Mouse (Mus musculus) kidney, adult 9 months (tissue): ENCODE measurements around the gene Tm2d1.
A peak's percentile ranks its signal among the peaks of the same experiment; 100 is the strongest.
"Not testable (repeated sequence)": the region's sequence is repeated elsewhere in the genome, so short reads cannot be mapped to it uniquely, and the experiment has no call there.

Experiments
- DNase-seq: peaks from one replicate; pipeline ENCODE4 v3.0.0; 2022

Tm2d1 gene

DNA sequence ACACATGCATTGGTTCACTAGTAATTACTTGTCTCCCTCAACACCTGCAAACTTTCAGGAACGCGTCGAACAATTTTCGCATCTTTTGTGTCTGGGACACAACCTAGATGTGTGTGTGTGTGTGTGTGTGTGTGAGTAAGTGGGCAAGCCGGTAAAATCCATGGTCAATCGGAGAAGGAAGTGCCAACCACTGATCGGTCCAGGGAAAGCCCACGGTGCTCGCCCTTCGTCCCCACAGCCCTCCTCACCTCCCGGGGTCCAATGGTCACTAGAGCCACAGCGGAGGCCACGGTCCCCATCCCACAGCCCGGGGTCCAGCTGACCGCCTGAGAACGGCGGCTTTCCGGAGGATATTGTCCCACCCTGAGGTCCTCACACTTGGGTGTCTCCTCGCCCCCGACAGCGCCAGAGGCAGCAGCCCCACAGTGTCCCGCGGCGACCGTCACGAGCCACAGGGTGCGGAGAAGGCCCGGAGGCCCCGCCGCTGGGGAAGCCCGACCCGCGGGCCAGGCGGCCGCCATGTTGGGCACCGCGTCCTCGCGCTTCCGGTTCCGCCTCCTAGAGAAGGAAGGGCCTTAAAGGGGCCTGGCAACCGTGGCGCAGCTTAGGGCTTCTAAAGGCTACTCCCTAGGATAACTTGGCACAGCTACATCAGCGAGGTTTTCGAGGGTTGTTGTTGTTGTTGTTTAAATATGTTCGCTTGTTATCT, at the start of gene Tm2d1:
TSS of gene Tm2d1 (minus strand) at position 591 of the 709 bp plus-strand sequence.
- DNase-seq: peak; percentile 85

- DNase-seq: peak; percentile 22
Observed at GRCm38 (mm10) chr4:98428371-98428770, 45.3 kb upstream of the Tm2d1 start.

DNA sequence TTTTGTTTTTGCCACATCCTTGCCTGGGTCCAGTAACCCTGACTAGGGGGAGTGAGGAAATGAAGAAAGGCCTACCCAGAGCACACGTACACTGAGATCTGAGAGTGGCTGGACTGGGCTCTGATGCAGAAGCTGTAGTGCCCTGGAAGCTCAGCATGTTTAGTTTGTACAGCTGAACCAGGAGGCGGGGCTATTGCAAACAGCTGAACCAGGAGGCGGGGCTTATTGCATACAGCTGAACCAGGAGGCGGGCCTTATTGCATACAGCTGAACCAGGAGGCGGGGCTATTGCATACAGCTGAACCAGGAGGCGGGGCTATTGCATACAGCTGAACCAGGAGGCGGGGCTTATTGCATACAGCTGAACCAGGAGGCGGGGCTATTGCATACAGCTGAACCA, 32.0 kb upstream of the Tm2d1 start:
- DNase-seq: not testable (repeated sequence)

DNA sequence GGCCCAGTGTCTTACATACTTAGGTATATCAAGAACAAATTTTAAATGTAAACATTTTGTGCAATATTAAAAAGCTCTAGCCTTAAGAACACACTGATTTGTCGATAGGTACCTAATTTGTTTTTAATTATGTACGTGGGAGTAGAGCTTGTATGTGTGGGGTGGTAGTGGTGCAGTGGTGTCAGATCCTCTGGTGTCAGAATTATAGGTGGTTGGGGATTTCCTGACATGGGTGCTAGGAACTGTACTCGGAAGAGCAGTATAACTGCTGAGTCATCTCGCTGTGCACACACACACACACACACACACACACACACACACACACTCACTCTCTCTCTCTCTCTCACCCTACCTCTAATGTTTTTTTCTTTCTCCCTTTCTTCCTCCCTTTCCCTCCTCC, 25.3 kb upstream of the Tm2d1 start:
- DNase-seq: no peak

GRCm38 (mm10) chr4:98404412-98404811, 21.3 kb upstream of the Tm2d1 start:
- DNase-seq: peak; percentile 60

- DNase-seq: no peak
Observed at GRCm38 (mm10) chr4:98403492-98403891, 20.4 kb upstream of the Tm2d1 start.

- no peak for DNase-seq
Observed at GRCm38 (mm10) chr4:98401584-98401962, 18.5 kb upstream of the Tm2d1 start.

DNA sequence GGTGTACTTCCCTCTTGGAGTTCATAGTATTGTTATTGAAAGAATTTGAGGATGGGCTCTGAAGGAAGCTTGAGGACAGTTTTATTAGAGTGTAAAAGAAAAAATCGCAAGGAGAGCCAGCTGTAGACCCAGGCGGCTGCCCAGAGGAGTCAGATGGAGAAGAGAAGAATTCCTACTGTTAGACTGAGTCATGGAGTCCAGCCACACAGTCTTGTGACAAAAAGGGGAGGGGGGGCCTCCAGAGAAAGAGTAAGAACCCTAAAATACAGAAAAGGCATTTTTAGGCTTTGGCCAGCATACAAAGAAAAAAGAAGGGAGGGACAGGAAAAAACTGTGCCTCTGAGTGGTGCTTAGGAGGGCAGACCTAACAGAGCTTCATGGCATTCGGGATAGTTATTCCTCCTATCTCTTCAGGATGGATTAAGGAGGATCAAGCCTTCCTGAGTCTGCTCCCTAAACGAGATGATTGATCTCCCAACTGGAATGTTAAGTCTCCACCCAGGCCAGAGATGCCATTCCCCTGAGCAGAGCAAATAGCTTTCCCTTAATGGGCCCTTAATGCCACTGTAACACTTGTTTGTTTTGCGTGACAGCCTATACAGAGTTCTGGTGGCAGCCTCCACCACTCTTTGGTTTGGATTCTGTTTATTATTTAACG, 17.9 kb upstream of the Tm2d1 start:
- DNase-seq: peak; percentile 44

DNA sequence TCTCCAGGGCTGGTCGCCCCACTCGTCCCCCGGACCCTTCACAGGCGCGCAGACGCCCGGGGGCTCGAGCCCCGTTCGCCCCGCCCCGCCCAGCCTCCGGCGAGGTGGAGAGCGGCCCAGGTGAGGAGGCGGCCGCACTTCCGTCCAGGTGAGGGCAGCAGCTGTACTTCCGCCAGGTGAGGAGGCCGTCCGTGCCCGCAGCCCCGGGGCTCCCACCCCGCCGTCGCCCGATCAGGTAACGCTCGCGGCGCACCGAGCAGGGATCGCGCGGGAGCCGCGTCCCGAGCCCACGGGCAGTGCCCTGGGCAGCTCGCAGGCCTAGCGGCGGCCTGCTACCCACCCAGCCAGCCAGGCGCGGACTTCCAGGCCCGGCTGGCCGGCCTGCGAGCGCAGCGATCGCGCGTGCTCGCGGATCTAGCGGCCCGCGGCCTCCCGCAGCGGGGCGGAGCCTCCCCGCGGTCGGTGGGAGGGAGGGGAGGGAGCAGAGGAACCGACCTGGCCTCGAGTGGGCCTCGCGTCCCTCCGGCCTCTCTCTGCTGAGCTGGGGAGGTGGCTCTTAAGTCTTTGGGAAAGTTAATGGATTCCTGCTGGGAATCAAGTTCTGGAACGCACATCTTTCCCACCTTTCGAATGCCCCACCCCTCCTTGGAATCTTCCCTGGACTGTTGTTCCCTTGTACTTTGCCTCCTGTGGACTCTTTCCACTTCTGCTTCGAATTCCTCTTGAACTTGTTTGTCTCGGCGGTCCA, 12.8 kb upstream of the Tm2d1 start, which contains the start of gene Patj:
TSS of gene Patj (plus strand) at position 96 of the 748 bp plus-strand sequence.
- DNase-seq: peak; percentile 85

DNA sequence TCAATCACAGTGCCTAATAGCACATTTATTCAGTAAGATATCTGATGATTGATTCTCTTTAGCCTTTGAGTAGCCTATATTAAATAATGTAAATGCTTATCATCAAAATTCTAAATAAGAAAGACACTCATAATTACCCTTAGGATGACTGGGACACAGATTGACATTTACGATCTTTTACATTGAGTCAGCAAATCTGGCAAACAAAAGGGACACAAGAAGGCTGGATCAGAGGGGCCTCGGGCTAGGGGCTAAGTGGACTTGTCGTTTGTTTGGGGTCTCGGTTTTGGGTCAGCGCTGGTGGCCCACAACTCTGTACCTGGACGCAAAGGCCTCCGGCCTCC, 12.2 kb upstream of the Tm2d1 start:
- no peak for DNase-seq

DNA sequence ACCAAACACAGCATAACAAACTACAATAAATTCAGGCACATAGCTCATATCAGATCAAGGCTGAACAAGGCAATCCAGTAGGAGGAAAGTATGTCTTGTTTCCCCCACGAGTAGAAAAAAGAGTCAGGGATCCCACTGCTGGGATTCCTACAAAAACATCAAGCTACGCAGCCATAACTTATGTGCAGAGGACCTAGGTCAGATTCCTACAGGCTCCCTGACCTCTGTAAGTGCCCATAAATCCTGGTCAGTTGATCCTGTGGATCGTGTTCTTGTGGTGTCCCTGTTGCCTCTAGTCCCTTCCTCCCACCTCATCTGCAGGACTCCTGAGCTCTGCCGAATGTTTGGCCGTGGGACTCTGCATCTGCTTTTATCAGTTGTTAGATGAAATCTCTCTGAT, 1.9 kb upstream of the Tm2d1 start:
- DNase-seq: no peak

- no peak for DNase-seq
Observed at GRCm38 (mm10) chr4:98376943-98377342, 6.2 kb downstream of the Tm2d1 start.

- DNase-seq: no peak
Observed at GRCm38 (mm10) chr4:98375401-98375800, 7.7 kb downstream of the Tm2d1 start.

- DNase-seq: no peak
Observed at GRCm38 (mm10) chr4:98358034-98358809, 24.9 kb downstream of the Tm2d1 start.

DNA sequence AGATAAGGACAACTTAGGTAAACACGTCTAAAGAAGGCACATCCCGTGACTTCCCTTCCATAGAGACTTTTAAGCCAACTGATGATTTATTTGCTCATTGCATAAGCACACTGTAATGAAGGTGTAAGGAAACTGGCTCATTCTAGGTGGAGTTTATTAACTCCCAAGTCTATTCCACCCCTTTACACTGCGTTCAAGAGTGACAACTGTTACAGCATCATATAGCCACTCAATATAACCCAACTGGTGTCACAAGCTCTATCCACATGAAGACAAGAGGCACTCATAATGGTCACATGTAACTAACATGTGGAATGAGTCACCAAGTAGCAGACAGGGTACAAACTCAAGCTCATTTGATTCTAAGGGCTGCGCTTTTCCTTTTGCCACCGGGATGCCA, 34.5 kb downstream of the Tm2d1 start:
- DNase-seq: no peak

- DNase-seq: no peak
Observed at GRCm38 (mm10) chr4:98345783-98346182, 37.3 kb downstream of the Tm2d1 start.

- DNase-seq: no peak
Observed at GRCm38 (mm10) chr4:98339992-98340564, 43.0 kb downstream of the Tm2d1 start.

GRCm38 (mm10) chr4:98338636-98339630, 44.2 kb downstream of the Tm2d1 start:
- DNase-seq: no peak

GRCm38 (mm10) chr4:98337197-98337596, 45.9 kb downstream of the Tm2d1 start:
- DNase-seq: no peak

DNA sequence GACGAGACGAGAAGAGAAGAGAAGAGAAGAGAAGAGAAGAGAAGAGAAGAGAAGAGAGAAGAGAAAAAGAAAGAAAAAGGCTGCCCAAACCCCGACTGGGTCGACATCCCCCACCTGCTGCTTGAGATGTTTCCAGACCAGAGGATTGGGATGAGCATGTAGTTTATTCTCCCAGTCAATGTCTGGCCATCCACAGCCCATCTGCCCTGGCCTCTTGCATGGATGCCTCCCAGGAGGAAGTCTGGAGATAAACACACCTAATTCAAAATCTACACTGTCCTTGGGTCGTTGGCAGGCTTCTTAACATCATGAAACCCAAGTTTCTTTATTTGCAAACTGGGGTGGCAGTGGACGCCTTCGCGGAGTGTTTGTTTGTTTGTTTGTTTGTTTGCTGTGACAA, 47.4 kb downstream of the Tm2d1 start:
- no peak for DNase-seq

GRCm38 (mm10) chr4:98322223-98322622, 60.9 kb downstream of the Tm2d1 start:
- DNase-seq: peak; percentile 94
